Mouse (Mus musculus) E14TG2a.4 (cell line): ENCODE measurements around the gene Palm.

ENCODE experiments used
- CTCF ChIP-seq: conservative IDR thresholded peaks from 2 replicates; pipeline ENCODE4 v1.5.1; 2014; ENCODE audit warnings: low read length
- POU5F1 ChIP-seq: IDR thresholded peaks from 2 replicates; pipeline ENCODE4 v1.6.1; 2014; ENCODE audit warnings: low read length, borderline replicate concordance

- TF ChIP-seq CTCF (no peak), POU5F1 (no peak)
Observed at GRCm38 (mm10) chr10:79806972-79807371, 13.6 kb downstream of the Palm start.
